Mouse (Mus musculus) lung, postnatal 4 days (tissue): Measurements from ENCODE around the gene Ralgapa2.

Source experiments
- DNase-seq, 2 experiments: peaks; one replicate each; pipeline ENCODE4 v3.0.0; 2021

The Ralgapa2 gene

DNA sequence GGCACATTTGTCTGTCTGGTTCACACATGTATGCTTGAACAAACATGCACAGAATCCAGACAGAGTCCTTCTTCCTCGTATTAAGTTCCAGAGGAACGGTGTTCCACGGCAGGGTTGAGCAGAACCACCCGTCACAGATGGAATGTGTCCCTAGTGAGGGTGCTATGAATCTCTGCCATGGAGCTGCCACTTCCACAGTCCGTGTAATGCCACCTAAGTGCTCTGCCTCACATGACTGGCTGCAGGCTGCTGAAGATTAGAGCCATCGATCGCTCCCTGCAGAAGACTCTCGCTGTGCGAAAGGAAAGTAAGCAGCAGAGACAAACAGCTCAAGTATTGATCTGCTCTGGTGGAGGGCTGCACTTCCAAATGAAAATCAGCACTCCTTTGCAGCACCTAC, 218.6 kb downstream of the Ralgapa2 start:
- DNase-seq, result no peak

DNA sequence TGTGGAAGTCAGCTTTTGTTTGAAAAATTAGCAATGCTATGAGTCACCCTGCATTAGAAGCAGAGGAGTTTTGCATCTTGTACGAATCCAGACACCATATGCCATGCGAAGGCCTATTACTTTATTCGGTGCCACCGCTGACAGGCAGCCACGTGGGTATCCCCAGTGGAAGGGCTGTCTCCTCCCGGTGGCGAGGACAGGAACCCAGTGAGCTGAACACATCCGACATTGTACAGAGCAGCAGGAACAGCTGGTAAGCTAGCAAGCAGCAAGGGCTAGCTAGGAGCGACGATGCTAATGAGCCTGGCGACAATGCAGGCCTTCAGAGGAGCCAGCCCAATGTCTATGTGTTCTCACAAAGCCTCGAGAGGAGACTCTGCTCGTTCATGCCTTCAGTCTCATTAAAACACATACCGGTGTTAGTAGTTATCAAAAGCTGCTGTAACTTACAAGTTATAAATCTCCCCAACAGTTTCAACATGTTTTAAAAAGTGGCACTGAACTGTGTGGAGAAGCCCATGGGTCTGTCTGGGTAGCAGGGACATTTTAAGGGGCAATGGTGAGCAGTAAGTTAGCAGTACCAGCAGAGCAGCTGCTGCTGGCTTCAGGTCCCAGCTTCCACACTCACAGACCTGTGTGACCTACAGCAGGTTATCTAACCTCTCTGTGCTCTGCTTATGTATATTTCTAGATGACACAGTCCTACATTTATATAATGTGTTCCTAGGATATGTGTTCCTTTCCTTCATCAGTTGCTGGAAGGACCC, 221.1 kb downstream of the Ralgapa2 start:
- DNase-seq, result no peak

DNA sequence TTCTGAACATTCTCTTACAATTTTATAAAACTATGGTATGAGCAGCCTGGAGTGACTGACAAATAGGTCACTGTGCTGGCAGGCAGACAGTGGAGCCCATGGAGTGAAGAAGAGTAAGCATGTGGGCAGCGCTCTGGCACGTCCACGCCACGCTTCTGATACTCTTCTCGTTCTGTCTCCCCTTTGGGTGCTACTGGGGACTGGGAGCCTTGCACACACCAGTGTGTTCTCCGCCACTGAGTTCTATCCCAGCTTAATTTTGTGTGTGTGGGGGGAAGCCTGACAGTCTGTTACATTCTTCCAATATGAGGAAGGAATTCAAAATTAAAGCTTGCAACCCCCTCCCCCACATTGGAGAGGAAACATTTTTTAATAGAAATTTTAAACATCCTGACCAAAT, 221.8 kb downstream of the Ralgapa2 start:
- DNase-seq, result no peak

DNA sequence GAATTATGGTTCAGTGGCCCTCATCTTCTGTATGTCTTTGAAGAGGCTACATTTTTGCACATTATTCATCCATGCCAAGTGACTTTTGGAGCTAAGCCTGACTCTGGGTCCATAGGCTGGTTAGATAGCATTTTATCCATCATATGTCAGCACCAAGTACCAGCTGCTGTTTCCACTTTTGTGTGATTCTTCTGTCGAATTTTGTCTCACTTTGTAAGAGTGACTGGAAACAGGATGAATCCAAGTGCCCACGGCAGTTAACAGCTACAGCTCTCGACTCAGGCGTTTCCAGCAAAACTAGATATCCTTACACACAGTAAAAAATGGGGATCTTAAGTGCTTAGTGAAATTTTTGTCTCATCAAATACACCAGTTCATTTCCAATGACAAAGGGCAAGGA, 222.8 kb downstream of the Ralgapa2 start:
- DNase-seq, result no peak

DNA sequence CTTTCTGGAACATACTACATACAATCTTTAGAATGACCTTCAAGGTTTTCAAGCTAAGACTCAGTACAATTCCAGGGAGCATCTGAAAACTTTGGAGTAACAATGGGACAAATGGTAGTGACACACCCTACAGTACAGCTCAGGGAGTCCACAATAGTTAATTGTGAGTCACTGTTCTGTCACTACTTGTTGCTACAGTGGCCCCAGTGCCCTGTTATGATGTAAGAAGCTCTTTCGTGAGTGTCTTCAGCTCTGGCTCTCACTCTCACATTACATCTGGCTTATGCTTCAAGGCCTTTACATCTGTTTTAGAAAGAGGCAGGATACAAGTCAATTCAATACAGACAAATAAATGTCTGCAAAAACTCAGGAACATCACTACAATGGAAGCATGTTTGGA, 223.8 kb downstream of the Ralgapa2 start:
- no peak for DNase-seq

DNA sequence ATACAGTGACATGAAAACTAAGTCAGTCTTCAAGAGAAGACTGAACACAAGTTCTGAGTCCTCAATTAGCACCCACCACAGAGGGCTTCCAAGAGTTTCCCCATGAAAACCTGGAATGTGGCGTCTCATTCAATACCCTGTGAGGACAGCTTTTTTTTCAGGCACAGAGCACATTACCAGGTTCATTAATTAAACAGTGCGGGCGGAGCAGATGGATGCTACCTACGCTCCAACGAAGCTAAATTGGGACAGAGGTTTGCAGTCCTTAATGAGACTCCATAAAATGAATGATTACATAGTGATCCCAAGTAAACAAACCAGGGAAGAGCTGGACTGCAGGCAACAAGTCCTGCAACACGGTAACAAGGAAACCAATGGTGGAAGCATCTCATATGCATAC, 224.6 kb downstream of the Ralgapa2 start:
- no peak for DNase-seq

DNA sequence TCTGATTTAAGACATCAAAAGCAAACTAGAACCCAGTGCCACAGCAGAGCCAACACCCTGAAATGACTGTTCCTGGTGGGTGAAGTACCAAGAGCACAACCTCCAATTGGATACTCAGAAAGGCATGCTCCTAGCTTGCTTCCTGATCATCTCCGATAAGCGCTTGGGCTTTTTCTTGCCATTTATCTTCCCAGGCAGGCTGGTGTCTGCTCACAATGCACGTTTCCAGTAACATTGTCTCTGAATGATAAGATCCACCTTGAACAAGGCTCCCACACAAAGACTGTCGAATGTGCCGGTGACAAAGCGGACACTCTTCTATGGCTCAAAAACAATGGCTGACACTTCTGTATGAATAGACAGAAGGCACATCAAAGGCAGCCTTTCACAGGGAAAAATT, 230.8 kb downstream of the Ralgapa2 start:
- DNase-seq, result no peak

DNA sequence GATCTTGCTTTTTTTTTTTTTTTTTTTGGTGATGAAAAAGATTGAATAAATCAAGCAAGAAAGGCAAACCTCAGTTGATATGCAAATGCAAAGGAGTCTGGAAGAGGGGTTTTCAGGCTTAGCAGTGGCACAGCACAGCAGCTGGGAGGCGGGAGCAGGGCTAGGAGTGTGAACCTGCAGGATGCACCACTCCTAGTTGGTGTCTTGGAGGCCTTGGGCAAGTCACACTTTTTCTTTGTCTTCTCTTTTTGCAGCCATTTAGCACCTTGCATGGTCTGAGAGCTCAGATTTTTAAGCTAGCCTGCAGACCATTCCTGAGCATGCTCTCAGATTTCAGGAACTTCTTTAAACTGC, 231.2 kb downstream of the Ralgapa2 start:
- DNase-seq, result no peak

DNA sequence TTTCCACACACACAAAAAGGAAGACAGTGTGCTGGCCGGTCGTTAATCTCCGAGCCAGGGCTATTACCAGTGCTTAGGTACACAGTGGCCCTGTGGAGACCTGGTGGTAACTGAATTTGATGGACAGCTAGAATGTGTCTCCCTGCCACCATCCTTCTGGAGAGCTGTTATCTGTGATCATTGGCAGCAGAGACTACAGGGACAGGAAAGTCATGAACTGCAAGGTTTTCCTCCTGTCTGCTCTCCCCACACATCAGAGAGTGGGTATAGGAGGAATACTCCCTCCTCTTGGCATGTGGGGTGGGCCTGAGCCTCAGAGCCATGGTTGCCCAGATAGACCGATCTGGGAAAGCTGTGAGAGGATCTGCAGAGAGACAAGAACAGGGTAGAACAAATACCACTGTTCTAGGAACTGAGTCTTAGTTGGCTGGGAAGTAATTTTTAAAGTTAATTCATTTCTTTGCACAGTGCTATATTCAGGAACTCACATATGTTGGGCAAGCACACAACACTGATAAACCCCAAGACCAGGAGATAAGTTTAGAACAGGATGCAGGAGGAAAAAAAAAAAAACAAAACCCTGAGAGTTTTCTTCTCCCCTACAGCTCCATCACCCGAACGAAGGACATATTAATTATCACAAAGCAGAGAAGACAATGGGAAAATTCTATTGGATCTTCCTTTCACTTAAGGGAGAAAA, 231.8 kb downstream of the Ralgapa2 start:
- no peak for DNase-seq

DNA sequence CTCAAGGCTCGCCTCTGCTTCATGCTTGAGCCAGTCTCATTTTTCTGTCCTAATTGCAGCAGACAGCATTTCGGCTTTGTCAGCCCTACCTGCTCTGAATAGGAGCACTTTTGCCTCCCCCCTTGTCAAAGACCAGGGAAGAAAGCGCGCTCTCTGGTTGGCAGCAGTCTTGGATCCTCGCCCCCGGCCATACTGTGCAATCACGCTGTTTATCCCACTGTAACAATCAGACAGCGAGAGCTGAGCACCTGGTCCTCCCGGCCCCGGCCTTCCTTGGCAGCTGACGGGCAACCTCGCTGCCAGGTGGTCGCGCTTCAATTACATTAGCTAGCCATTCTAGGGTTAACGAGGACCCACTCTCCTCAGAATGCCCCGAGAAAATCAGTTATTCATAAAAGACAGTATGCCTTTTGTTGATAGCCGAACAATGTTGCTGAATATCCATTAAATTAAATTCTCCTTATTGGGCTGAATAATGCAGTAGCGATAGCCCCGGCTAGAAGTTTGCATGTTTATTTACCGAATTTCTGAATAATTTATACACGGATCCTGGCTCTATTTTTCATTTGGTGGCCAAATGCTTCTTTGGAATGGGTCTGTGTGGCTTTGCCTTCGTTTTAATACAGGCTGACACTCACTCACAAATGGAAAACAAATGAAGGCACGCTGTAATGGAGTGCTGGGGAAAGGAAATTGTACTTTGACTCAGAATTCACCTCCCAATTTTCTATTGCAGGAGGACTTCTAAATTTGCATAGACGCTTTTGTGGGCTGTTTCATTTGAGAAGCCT, 232.5 kb downstream of the Ralgapa2 start:
- DNase-seq, result no peak

DNA sequence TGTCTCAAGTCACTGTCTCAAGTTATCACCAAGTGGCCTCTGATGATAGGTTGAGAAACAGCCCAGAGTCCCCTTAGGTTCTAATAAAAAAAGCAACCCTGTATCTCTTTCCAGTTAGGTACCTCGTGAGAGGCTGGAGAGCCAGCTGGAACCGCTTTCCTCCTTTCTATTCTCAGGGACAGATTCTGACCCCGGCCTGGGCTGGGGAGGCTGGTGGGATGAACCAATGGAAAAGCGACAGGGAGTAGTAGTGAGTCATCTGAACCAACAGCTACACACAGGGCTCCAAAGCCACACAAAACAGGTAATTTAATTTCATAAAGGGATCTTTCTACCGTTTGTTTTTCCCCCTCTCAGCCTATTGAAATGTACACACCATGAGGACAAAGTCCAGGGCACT, 233.8 kb downstream of the Ralgapa2 start:
- DNase-seq, result no peak

DNA sequence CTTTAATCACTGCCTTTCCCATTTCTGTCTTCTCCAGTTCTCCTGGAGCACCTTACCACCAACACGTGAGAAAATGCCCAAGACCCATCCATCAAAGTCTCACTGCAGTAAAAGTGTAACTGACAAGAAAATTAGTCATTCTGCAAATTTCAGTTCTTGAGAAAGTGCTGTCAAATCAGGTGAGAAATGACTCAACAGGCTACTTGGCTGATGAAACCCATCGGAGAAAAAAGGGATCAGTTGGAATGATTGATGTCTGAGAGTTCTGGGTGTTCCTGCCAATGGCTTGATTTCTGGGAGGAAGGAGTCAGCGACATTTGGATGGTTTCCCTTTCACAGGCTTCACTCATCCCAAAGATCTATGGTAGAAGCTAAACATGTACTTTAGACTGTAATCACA, 245.6 kb downstream of the Ralgapa2 start:
- DNase-seq, result no peak

DNA sequence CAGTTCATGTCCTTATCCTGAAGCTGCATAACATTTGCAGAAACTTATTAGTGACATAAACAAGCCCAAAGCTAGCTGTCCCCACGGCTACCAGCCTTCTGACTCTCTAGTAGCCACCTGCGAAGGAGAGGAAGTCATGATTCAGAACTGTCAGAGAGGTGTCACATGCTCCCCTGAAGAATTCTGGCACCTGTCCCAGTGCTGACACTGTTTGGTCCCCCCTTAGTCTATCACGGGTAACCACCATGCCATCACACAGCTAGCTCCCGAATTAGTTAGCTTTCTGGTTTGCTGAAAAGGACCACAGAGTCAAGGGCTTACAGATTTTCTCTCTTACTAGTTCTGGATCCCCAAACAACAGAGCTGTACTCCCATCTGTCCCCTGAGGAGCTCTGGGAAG, 247.1 kb downstream of the Ralgapa2 start:
- DNase-seq, result no peak

DNA sequence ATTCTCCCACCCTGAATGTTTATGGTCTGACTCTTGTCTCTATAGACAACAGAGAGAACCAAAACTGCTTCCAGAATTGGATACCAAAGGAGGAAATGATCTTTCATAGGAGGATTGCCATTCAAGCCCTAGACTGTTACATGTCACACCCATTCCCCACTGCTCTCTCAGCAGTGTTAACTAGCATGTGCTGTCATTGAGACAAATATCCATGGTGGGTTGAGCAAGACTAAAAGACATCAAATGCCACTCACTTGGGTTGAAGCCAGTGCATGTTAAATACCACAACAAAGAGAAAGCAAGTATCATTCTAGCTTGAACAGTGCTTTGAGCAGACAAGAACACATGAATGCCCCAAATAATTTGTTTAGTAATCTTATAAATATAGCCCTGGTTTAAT, 249.2 kb downstream of the Ralgapa2 start:
- DNase-seq, result no peak

DNA sequence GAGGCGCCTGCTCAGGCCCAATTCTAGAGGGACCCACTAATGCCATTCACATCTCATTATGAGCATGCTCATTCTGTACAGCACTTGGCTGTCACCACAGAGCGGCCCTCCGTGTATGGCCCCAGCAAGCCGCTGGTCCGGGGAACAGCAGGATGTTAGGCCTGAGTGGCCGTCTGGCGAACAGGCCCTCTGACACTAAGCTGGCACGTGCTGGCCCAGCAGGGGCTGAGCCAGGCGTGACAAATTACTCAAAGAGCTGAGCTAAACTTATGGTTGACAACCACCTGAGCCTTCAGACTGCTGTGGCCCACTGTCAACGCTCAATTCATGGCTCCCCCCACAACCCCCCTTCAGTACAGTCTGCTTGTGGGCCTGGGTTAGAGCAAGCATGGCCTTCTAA, 249.9 kb downstream of the Ralgapa2 start:
- no peak for DNase-seq

DNA sequence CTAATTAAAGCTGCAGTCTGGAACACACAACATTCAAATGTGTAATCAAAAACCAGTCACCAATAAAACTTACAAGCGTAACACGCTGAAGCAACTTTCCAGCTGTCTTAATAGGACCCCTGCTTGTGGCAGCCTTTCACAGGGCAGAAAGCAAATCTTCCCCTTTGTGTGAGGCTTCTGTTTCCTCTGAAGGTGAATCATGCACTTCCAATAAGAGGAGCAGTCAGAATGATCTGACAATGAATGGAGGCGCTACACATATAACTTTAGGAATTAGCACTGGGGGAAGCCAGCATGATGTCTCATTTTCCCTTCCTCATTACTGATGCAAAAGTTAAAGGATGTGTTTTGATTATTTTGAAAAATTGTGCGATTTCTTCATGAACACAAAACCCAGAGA, 251.0 kb downstream of the Ralgapa2 start:
- no peak for DNase-seq

DNA sequence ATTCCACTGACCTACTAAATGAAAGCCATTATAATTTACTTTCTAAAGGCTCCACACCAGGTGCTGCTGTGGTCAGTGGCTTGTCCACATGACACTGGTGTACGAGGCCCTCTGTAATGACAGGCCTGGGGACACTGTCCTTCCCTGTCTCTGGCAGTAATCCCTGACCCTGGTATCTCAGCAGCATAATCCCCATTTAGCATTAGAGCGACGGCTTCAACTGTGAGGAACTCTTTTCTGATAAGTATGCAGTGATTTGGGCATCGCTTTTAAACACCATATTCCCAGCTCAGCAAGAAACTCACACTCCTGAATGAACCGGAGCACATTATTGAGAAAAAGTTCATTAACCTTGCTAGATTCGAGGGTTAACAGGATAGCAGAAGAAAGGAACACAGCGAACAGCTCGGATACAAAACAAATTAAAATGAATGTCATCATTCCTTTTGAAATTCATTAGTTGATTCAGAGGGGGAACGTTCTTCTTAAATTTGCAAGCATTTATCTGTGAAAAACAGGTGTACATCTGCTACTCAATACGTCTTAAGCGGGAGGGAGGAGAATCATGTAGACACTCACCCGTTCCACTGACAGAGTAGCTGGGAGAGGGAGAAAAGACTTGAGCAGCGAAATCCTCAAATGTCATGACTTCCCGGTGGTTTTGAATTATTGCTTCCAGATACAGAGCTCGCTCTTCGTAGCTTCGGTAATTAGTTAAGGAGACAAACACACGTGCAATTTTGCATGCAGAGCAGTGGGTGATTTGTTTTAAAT, 252.2 kb downstream of the Ralgapa2 start:
- DNase-seq, result no peak

DNA sequence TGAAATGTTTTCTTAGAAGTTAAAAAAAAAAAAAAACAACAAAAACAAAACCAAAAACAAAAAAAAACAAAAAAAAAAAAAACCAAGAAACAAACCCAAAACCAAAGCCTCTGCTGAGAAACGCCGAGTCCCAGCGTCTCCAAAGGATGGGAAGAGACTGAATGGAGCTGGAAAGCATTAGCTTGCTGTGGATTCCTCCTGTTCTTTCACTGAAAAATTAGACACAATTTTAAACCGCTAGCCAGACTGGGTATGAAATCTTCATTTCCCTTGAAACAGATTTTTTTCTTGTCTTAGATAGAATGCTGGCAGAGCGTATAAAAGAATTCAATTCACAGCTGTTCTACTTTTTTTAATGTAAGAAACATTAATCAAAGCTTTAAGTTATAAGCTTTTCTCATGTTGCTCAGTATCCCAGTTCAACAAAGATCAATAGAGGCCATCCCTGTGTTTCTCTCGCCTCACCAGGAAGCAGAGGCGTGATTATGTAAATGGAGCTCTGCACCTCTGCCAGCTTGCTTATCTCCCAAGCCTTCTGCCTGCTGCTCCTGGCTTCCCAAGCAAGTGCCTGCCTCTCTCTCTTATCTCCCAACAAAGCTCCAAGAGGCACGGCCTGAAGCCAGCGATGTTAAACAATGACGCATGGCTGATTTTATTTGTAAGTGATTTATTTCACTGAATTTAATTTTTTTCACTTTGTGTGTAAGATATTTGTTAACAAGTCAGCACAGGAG, 253.2 kb downstream of the Ralgapa2 start:
- DNase-seq, result no peak

DNA sequence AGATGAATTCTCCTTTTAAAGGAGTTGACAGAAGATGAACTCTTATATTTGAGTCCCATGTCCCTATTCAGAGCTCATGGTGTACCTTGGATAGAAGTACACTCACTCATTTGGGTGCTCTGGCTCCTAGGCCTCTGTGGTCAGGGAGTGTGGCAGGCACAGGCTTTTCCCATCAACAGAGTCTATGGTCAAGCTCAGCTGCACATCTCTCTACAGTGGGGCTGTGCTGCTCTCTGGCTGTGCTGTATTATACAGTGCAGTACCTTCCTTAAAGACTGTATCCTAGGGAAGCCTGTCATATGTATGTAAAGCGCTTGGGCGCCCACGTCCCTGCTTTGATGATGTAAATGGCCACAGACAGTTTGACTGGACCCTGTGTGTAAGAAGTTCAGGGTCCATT, 254.5 kb downstream of the Ralgapa2 start:
- DNase-seq, result no peak

DNA sequence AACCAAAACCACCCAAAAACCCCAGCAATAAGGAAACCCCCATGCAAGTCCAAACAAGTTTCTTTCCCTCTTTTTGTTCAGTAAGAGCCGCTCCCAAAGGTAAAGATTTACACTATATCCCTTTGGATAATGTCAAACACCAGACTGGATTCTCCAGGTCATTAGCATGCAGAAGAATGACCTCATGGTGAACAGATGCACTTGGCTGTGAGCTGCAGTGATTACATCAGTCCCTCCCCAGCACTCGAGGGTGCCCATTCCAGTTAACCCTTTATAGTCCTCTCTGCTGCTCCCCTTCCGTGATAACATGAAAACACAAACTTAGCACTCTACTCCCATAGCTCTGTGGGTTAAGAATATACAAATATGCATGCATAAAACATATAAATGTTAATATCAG, 255.1 kb downstream of the Ralgapa2 start:
- DNase-seq, result no peak

DNA sequence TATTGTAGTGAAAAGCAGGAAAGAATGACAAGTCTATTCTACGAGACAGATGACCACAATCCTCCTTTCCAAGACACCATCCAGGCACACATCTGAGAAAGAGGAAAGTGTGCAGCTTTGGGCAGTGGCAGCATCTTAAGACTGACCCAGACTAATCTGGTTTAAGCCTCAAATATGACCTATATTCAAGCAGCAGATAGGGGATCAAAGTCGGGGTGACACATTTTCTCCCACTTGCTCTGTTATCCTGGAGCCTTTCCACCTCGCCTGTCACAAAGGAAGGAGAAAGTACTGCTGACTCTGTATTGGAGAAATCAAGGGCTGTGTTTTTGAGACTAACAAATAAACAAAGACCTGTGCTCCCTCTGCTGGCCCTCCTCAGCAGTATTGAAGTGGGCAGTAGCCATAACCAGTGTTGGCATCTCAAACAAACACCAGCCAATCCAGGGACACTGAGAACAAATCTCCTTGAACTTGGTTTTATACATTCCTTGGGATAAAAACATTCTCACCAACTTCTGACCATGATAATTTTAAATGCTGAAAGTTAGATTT, 255.7 kb downstream of the Ralgapa2 start:
- no peak for DNase-seq

DNA sequence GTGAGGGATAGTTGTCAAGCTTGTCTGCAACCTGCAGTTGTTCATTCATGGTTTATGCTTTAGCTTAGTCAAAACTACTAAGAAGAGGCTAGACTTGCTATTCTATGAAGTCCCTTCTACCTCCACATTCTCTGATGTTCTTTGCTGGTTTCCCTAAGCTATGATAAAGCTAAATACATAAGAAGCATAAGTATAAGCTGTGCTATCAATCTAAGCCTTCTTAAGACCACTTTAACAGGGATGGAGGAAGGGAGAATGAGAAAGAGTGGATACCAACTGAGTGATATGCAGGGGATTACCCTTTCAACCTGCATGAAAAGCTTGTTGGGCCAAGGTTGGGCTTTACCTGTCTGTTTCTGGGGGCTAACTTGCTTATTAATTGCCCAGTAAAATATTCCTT, 256.5 kb downstream of the Ralgapa2 start:
- no peak for DNase-seq
